Mouse (Mus musculus): ENCODE measurements around the gene Ankrd65. TPM values are rescaled to one million over a fixed set of nuclear protein-coding genes. Genes with fewer than 3 reads are reported as not detected.
A peak's percentile ranks its signal among the peaks of the same experiment; 100 is the strongest.
"Not testable (repeated sequence)": the region's sequence is repeated elsewhere in the genome, so short reads cannot be mapped to it uniquely, and the experiment has no call there.

Gene Ankrd65
- not detected for total RNA-seq (2021)
- long read RNA-seq, experiment 1: 0 reads
- long read RNA-seq, experiment 2: 0 reads

DNA sequence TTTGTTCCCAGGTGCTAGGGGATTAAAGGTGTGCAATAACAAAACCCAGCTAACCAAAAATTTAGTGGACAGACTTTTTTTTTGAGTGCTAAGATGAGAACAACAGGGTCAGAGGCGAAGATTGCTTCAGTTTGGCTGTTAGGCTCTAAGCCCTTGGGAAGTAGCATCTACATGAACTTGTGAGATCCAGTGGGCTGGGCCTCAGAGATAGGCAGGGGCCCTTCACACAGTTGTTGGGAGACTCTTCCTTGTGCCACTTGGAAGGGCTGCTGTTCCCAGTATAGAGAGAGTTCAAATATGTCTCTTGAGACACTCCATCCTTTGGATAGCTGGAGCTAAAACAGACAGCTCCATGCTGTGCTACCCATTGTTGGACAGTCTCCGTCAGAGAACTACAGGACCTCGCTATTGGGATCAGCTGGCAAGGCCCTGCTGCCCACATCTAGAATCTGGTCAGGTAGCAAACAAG lies at the start of gene Ankrd65:
Gene Ankrd65, plus strand, starts transcription at position 419 of the 469 bp plus-strand sequence.
- no peak for DNase-seq

DNA sequence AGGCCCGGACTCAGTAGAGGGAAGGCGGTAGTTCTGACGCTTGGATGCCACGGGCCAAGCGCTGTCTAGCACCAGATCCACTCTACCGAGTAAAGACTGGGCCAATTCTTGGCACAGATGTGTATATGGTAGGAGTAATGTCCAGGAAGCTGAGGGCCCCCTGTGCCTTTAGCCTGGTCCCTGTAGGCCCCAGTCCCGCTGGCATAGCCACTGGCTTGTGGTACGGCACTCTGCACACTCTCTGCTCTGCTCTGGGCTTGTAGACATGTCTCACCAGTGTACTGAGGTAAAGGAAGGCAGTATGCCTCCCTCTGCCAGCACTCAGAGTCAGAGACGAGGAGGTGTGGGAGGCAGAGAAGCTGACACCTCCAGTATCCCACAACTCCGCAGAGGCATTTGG lies 49.6 kb upstream of the Ankrd65 start:
- not testable (repeated sequence) for DNase-seq

DNA sequence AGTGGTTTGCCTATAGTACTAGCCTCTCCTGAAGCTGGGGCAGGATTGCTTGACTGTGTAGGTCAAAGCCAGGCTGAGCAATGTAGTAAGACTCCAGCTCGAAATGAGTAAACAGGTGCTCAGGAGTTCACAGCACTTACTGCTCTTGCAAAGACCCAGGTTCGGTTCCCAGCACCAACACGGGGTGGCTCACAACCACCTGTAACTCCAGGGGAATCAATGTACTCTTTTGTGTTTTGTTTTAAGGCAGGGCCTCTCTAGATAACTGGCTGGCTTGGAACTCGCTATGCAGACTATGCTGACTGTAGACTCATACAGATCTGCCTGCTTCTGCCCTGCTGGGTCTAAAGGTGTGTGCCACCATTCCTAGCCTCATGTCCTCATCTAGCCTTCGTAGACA lies 47.6 kb upstream of the Ankrd65 start:
- DNase-seq: no peak

DNA sequence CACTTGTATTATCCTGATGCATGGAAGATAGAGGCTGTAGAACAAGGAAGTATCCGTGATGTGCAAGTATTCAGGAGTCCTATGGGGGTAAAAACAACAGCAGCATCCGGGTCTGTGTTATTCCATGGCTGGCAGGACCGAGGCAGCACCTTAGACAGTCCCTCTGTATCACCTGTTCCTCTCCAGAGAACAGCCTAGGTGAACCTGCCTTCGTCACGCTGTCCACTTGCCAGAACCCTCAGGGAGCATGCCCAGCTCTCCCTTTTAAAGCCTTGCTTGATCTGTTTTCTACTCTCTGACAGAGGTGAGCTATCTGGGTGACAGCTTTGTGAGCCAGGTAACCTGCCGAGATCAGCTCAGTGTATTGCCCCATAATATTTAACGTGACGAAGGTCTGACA lies 45.8 kb upstream of the Ankrd65 start:
- DNase-seq: no peak

DNA sequence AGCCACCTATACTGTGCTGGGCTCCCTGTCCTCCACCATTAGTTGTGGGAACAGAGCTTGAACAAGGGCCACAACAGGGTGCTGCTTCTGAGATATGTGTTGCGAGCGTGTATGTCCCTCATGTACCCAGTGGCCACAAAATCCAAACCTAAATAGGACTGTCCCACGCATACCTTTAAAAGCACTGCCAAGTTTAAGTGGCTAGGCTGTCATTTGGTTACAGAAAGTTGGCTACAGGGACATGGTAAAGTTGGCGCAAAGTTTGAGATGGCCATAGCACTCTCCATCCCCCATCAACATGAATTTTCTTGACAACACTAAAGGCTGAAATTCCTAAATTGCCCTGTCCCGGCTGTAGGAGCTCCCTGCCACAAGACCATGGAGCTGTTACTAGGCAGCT lies 45.1 kb upstream of the Ankrd65 start:
- DNase-seq: no peak

DNA sequence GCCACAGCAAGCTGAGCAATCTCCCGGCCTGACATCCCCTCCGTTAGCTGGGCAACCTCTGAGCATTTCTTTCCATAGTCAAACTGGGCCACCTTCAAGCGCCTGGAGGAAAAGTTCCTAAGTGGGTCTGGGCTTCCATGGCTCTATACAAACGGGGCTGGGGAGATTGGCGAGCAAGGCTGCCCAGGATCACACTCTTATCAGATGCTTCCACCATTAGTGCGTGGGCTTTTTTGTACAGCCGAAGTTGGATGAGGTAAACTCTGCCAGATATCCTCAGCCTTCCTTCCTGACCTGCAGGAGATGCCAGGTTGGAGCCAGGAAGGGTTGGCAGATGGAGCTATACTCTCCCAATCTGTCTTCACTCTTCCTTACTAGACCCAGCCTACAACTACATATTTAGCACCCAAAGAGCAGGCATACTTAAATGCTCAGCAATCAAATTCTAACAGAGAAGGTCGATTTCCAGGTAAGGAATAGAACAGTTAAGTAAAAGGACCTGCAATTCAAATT lies 44.1 kb upstream of the Ankrd65 start:
- no peak for DNase-seq

DNA sequence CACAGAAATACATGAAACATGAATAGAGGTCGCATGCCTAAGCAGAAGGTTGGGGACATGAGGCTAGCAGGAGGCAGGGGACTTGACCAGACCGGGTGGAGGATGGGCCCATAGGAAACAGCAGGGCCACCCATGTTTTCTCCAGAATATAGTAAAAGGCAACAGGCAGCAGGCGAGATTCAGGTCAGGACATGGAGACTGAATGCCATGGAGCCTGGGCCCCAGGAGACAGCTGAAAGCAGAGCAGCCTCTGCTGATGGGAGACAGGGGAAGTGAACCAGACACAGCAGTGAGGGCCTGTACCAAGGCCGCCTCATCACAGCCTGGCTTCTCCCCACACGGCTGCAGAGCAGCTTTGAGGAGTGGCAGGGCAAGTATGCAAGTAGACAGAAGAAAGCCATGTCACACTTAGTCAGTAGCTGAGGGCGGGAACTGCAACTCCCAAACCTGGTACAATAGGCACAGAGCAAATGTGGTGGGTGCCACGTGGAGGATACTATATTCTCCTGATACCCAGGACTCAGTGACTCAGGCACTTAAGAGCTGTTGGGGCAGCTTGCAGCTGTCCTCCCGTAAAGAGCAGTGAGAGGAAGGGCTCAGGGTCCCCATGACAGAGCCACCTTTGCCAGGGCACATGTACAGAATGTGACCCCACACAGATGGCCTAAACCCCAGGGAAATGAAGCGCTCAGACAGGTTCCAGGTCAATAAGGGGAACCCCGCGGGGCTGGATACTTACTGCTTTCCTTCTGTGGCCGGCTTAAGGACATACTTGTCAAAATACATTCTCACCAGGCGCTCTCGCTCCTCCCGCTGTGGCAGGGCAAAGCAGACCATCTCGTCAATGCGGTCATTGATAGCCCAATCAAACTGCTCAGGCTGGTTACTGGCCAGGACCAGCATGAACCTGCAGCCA lies 43.4 kb upstream of the Ankrd65 start:
- DNase-seq: no peak

DNA sequence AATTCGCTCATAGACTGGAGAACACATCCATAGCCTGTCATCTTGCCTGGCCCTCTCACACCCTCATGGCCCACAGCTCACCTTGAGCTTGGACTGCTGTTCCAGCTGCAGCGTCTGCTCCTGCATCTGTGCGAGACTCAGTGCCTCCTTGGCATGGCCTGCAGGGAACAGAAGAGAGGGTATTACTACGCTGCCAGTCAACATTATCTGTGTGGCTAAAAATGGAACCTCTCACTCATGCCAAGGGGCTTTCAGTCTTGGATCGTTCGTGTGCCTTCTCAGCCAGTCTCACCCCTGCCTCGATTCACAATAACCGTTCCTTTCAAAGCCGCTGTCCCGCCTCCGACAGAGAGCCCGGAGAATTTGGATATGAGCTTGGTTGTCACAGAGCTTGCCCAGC lies 33.2 kb upstream of the Ankrd65 start:
- no peak for DNase-seq

DNA sequence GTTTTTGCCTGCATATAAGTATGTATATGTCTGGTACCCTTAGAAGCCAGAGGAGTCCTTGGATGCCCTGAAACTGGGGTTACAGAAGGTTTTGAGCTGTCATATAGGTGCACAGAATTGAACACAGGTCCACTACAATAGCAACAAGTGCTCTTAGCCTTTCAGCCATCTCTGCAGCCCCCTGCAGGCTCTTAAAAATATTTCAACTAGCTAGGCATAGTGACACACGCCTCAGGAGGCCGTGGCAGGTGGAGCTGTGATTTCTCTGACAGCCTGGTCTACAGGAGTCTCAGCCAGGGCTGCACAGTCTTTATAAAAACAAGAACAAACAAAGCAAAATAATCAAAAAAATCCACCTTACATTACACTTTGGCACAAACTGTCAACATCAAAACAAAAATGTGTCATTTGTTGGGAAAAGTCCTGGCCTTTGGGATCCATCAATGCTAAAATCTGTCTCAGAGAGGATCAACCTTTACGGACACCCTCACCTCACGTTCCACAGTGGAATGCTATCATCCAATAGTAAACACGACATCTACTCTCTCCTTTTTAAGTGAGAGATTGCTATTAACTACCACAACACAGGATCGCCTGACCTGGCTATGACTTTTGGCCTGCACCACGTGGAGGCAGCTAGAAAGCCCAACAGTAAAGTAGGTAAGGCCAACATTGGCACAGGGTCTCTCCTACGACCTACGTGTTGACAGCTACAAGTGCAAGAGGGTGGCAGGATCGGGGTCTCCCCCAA lies 30.2 kb upstream of the Ankrd65 start:
- peak in 1 of 2 experiments; percentile 46 for DNase-seq

DNA sequence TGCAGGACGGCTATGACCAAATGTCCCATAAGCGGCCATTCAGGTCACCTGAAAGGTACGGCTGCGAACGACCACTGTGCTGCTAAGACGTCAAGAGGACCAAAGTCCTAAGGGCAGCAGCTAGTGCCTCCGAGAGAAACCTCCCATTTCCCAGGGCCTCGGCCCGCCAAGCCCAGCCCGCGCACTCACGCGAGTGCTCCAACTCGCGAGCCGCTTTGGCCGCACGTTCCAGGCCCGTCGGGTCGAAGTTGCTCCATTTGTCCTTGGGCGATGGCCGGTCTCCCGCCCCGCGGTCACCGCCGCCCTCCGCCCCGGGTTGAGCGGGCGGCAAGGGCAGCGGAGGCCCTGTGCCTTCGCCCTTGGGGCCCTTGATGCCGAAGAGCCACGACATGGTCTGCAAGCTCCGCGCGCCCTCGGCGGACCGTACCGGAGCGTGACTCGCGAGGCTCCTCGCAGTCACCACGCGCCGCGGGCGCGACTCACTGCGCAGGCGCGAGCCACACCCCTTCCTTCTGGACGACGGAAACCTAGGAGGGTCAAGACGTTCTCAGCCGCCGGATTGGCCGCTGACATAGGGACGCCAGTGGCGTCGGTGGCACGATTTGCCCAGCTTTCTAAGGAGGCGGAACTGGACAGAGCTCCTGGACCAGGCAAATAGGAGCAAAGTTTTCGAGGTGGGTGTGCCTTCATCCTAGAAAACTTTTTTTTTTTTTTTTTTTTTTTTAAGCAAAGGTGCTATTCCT lies 29.5 kb upstream of the Ankrd65 start, which contains the start of gene Atad3a:
Gene Atad3a, minus strand, starts transcription at position 481 of the 743 bp plus-strand sequence.
- peak; percentile 96 to 97 for DNase-seq

DNA sequence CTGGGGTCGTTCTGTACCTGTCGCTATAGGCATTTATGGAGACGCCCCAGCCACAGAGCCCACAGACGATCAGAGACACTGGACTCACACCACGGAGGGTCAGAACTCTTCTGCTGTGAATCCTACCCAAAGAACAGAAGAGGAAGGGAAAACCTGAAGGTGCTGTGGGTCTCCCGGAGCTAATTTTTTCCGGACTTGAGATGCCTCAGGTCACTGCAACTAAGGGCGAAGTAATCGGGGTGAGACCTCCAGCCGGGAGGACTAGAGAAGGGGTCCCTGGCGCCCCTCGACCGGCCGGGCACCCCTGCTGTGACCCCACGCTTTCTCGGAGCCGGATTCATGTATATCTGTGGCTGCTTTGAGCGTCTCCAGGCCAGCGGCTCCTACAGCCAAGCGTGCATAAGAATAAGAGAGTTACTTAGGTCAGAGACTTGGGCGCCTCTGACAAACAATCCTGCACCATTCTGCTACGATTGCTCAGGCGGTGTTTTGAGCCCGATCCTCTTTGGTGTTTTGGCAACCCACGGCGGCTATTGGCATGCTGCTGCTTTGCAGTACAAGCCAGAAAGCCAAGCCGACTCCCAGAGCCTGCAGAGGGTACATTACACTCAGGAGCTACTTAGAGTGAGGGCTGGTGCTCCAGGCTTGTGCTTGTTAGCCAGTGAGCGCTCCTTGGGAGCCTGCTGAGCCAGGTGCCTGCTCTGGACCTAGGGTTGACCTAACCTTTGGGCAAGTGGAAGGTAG lies 28.7 kb upstream of the Ankrd65 start:
- peak; percentile 22 to 39 for DNase-seq

DNA sequence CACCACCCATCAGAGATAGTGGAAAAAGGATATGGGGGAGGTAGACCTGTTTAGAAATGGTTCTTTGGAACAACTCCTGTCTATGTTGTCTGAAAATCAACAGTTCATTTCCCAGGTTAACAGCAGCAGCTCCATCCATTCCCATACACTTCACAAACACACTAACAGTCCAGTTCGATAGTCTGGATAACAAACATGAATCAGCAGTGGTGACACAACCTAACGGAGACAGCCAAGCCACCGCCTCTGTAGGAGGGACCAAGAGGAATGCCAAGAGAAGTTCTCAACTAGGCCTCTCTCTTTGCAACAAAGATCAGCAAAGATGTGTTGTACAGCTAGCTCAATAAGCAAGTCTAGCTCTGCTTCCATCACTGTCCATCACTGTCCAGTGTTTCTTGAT lies 27.9 kb upstream of the Ankrd65 start:
- peak; percentile 60 to 61 for DNase-seq

DNA sequence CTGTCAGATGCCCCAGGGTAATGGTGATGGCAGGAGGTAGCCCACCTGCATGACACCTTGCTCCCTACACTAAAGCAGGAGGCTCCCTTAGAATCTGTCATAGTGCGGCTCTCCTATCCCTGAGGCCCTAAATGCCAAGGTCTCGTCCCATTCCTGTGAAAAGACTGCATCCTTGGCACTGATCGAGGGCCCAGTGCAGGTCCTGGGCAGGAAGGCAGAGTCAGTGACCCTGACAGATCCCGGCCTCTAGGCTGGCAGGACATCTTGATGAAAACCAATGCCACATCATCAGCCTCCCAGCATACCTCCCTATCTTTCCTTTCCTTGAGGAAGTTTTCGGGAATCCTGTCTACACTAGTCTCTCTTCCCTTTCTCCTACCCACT lies 20.8 kb upstream of the Ankrd65 start:
- DNase-seq: peak in 1 of 2 experiments; percentile 54

DNA sequence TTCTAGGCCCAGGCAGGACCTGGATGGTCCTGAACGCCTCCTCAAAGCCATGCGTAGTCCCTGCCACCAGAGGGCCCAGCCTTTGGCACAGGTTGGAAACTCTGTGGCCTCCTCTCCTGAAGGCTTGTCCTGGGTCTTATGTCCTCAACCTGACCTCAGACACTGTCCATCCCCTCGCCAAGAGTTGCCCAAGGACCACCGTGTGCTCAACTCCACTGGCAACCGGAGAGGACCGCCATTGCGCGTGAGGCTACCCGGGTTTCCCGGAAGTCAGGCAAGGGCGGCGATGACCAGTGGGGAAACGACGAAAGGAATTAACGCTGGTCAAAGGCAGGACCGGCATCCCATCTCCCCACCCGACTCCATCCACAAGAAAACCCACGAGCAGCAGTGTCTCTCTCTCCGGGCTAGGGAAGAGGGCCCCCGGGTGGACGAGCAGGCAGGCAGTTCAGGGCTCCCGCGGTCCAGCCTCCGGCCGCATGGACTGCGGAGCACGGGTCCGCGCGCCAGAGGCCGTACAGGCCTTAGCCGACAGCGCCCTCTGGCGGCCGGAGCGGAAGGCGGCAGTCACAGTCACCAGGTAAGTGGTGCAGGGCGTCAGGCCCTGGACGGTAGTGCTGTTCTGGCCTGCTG lies 20.2 kb upstream of the Ankrd65 start:
- DNase-seq: peak; percentile 94 to 95

DNA sequence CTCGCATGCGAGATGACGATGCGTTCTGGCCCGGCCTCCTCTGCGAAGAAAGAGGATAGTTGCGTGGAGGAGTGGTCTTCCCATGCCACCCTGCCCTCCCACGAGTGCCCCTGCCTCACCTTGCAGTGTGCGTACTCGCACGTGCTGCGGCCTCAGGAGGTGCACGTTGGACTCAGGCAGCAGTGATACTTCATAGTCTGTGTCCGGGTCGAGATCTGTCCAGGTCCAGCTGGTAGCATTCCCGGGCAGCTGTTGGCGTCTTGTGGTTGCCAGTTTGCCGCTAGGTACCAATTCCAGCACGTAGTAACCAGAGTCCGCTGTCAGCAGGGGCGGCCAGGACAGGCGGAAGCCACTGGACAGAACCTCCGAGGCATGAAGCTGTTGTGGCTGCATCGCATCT lies 19.6 kb upstream of the Ankrd65 start:
- no peak for DNase-seq

DNA sequence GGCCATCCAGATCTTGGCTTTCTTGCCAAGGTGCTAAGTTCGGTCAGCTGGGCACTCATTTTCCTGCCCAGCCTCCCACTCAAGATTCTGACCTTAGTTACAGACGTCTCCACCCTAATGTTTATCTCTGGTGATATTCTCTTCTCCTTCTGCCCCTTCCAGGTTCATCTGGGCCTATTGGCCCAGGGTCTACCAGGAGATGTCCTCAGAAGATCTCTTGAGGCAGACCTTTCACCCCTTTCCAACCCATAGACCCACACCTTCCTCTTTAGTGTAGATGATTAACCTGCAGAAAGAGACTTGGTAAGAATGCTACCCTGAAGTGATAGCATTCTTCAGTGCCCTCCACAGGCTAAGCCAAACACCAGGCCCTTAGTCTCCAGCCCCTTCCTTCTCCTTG lies 18.5 kb upstream of the Ankrd65 start:
- DNase-seq: no peak

DNA sequence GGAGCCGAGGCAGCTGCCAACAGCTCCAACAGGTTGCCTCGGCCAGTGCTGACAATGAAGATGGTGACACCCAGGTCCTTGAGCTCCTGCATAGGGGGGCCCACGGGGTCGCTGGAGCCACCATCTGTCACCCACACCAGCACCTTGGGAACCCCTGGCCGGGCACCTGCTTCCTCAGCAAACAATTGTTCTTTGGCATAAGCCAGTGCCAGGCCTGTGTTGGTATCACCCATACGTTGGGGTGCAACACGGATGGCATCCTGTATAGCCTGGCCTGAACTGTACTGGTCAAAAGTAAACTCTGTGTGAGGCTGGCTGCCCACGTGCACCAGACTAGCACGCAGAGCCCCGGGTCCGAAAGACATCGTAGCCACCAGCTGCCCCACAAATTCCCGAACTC lies 17.5 kb upstream of the Ankrd65 start:
- no peak for DNase-seq

DNA sequence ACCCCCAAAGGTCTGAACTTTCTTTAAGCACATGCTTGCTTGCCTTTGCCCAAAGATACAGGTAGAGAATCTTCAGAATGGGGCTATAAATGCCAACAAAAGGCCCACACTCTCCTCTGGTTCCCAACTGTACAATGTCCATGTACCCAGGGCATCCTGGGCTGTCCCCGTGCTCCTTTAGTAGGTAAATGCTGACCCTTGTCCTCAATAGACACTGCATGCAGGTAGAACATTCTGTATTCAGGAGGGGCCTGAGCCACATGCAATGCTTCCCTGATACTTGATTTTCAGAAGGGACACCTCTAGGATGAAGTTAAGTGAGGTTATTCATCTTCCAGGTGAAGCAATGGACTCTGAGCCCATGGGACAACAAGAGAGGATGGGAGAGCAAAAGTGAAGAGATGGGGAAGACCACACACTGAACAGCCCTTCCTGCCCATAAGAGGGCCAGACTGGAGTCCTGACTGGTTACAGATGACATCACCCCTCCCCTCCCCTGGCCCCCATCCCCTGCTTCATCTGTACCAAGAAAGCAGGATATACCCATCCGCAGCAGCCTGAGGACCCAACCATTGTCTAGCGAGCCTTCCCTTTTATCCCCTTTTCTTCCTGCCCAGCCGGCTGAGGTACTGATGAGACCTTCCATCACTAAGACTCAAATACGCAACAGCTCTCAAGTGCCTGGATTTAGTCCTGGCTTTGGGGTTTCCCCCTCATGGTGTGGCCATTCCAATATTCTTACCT lies 16.7 kb upstream of the Ankrd65 start:
- no peak for DNase-seq

DNA sequence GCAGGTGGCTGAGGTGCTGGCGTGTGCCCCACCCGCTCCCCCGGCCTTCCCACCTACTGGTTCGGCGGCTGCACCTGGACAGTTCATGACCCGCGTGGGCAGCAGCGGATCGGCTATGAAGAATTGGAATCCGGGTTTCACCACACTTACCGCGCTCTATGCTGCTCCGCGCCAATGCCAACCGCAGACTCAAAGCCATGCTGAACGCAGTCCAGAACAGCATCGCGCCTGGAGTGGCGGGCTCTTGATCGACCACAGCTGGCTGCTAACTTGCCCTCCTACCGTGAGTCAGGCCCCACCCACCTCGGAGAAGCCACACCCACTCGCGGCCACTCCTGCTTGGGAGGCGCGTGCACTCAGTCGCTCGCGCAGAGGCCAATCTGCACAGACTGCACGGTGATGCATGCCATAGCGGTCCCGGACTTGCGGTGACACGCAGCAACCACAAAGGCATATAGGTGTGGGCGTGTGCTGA lies 15.9 kb upstream of the Ankrd65 start, which contains the start of gene Vwa1:
Gene Vwa1, minus strand, starts transcription at position 419 of the 475 bp plus-strand sequence.
- peak; percentile 94 to 95 for DNase-seq
